Mouse (Mus musculus): ENCODE measurements at regions not wholly inside any gene's neighbourhood (a gene's known extent, or its start where the extent isn't known, plus 50 kb on each side); places are given as distances from the start of the nearest gene placed in this dataset.

DNA sequence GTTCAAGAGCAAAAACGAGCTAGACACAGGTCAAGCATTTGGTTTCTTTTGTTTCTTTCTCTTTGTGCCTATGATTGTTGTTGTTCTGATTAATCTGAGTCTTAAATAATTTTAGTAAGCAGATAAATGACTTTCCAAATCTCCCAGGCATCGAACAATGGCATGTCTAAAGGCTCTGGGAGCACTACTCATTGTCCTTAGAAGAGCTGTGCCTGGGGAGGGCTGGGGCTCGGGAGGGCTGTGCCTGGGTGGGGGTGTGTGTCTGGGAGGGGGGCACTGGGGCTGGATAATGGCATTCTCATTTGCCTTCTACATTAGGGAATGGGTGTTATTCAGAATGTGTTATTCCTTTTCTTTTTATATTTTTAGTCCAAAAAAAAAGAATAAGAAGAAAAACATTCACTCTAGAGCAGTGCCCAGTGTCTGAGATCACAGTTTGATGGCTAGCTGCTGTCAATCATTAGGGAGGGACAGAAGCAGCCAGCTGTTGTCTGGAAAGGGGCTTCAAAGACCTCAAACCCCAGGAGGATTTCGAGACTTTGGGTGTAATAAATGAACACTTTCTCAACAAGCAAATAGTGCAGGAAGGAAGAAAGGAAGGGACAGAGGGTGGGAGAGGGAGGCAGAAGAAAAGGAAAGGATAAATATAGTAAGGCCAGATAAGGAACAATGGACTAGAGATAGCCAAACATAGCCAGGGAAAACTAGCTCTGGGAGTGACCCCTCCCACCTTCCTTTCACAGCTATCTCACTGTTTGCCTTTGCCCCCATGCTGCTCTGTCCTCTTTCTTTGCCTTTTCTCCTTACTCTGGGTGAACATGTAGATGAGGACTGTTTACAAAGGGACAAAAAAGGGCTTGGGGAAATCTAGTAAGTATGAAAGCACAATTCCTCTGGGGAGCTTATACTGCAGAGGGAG, 264.2 kb upstream of the Pcsk5 start:
- 24% methylated on average over 4 of the region's 4 CpGs for WGBS (ENCODE audit: insufficient replicate concordance)
- H3K36me3 ChIP-seq (replicated peaks): no peaks in the 10 kb centered on the region
- no peaks in the 10 kb centered on the region for H3K9me3 ChIP-seq (replicated peaks)
- no peak overlapping the region for H3K27ac ChIP-seq (replicated peaks)
- H3K9ac ChIP-seq: no peak overlapping the region
- no peaks in the 10 kb centered on the region for H3K27me3 ChIP-seq
- no peaks in the 10 kb centered on the region for H3K4me1 ChIP-seq (replicated peaks)
- H3K4me3 ChIP-seq (replicated peaks): no peak overlapping the region
- no peak for ATAC-seq (ENCODE audit: insufficient read depth)
- no peak overlapping the region for H3K4me2 ChIP-seq

DNA sequence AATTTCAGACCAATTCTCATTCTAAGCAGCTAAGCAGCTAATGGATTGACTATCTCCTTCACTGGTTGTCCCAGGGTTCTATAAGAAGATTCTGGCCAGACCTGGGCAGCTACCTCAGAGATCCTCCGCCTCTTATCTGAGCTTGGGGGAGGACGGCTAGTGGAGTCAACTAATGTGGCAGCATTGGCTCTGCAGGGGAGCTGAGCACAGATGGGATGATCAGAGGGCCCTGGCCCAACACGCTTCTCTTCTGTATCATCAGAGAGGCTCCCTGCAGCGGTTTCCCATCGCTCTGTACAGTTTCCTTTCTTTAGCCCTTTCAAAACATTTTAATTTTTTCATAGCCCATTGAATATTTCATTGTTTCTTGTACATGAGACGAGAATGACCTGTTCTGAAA, 245.9 kb upstream of the Pcsk5 start:
- Histone ChIP-seq H3K36me3 (replicated peaks) (no peaks in the 10 kb centered on the region), H3K4me2 (no peak overlapping the region), H3K4me3 (replicated peaks) (no peak overlapping the region), H3K27ac (replicated peaks) (no peak overlapping the region), H3K9ac (no peak overlapping the region), H3K4me1 (replicated peaks) (no peaks in the 10 kb centered on the region), H3K27me3 (no peaks in the 10 kb centered on the region), H3K9me3 (replicated peaks) (no peaks in the 10 kb centered on the region)
- WGBS (ENCODE audit: insufficient replicate concordance): 64% methylated on average over 6 of the region's 6 CpGs
- ATAC-seq (ENCODE audit: insufficient read depth): no peak

DNA sequence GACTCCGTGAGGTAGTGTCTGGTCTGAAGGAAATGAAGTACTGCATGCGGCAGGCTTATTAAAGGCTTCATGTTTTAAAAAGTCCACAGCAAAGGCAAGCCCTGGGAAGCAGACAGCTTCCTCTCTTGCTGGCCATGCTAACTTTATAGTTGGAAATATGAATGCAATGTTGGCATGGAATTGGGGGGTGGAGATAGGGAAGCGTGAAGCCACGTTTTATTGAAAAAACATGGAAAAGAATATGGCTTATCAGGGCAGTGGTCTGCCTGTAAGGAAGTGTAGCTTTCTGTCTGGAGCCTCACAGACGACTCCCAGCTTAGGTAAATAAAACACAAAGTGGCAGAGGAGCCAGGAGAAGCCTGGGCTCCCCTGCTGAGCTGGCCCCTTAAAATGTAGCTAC, 231.5 kb upstream of the Pcsk5 start:
- Histone ChIP-seq H3K4me3 (replicated peaks) (no peak overlapping the region), H3K9me3 (replicated peaks) (no peaks in the 10 kb centered on the region), H3K27ac (replicated peaks) (no peak overlapping the region), H3K27me3 (no peaks in the 10 kb centered on the region), H3K4me2 (no peak overlapping the region), H3K36me3 (replicated peaks) (no peaks in the 10 kb centered on the region), H3K9ac (no peak overlapping the region), H3K4me1 (replicated peaks) (no peaks in the 10 kb centered on the region)
- ATAC-seq (ENCODE audit: insufficient read depth): no peak
- WGBS (ENCODE audit: insufficient replicate concordance): 34% methylated on average over 5 of the region's 5 CpGs

DNA sequence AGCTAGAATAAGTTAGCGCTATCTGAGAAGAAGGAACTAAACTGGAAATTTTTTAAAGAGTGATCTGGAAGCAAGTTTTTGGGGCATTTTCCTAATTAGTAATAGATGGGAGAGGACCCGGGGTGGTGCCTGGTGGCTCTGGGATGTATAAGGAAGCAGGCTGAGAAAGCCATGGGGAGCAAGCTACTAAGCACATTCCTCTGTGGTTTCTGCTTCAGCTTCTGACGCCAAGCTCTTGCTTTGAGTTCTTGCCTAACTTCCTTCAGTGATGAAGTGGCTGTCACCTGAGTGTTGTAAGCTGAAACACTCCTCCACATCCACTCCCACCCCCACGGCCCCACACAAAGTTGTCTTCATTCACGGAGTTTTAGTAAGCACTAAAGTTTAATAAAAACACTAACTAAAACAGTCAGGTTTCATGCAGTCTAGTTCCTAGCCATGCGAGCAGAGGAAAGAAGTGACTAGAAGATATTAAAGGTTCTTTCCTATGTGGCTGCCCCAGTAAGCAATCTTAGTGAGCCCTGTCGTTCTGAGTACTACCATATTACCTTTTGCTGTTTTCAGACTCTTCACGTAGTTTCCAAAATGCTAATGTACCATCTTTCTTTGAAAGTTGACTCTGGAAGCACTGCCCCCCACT, 230.5 kb upstream of the Pcsk5 start:
- no peak overlapping the region for H3K27ac ChIP-seq (replicated peaks)
- no peaks in the 10 kb centered on the region for H3K36me3 ChIP-seq (replicated peaks)
- no peak for ATAC-seq (ENCODE audit: insufficient read depth)
- H3K9me3 ChIP-seq (replicated peaks): no peaks in the 10 kb centered on the region
- no peaks in the 10 kb centered on the region for H3K4me1 ChIP-seq (replicated peaks)
- no peaks in the 10 kb centered on the region for H3K27me3 ChIP-seq
- no peak overlapping the region for H3K9ac ChIP-seq
- H3K4me3 ChIP-seq (replicated peaks): no peak overlapping the region
- WGBS (ENCODE audit: insufficient replicate concordance): 45% methylated on average over 8 of the region's 8 CpGs
- H3K4me2 ChIP-seq: no peak overlapping the region

DNA sequence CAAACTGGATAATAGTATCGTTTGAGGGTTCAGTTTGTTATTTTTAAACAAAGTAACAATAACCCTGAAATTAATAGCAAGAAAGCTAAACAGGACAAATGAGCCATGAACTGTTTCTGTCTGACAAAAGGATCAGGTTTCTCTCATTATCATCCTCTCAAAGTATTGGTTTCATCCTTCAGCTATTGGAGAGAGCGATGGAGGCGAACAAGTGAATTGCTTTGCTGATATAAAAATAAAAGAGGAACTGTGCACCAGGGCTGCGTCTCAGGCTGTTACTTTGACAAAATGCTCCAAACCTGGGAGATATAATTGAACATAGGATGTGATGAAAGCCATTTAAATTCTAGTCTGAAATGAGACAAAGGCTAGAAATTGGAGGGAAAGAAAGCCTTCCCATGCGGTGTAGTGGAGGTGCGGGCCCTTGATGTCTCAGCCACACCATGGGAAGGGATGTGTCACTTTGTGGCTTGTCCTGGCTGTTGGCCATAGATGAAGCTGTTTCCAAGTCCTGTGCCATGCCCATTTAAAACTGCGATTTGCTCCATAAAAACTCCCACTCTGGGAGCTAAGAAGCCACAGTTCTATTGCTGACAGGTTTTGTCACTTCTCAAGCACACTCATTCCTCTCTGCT, 219.9 kb upstream of the Pcsk5 start:
- Histone ChIP-seq H3K36me3 (replicated peaks) (no peaks in the 10 kb centered on the region), H3K27me3 (no peaks in the 10 kb centered on the region), H3K9ac (no peak overlapping the region), H3K4me3 (replicated peaks) (no peak overlapping the region), H3K4me2 (no peak overlapping the region), H3K27ac (replicated peaks) (no peak overlapping the region), H3K9me3 (replicated peaks) (no peaks in the 10 kb centered on the region), H3K4me1 (replicated peaks) (no peaks in the 10 kb centered on the region)
- no peak for ATAC-seq (ENCODE audit: insufficient read depth)
- 73% methylated on average over 7 of the region's 7 CpGs for WGBS (ENCODE audit: insufficient replicate concordance)

DNA sequence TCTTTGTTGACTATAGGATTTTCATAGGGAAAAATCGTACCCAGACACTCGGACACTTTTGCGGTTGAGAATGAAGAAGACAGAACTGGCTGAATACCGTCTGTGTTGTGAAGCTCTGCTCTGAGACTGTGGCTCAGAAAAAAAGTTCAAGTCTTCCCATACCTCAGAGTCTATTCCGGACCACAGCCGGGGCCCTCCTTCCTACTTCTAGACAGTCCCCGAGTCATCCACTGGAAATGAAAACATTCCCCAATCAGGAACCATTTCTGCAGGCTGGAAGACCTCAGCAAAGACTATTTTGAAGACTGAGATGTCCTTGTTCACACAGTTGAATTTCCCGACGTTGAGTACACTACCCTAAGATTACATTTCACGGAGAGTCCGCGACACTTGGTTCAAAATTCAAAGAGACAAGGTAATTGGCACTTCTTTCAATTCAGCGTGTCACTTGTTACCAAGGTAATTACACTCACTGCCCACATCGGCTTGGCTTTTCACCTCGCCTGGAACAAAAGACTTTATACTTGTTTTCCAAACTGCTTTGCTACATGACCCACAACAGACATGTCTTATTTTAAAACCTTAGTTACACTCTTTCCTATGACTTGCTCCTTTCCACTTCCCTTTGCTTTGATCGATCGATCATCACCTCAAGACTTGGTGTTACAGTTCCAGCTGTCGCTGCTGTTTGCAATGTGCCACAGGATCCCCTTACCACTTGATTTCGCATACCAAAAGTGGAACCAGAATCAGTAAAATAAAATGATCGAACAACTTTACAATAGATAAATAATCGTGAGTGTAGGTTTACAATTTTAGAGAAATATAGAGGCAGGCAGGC, 219.2 kb upstream of the Pcsk5 start:
- H3K9ac ChIP-seq: no peak overlapping the region
- no peak overlapping the region for H3K4me2 ChIP-seq
- no peak overlapping the region for H3K27ac ChIP-seq (replicated peaks)
- no peaks in the 10 kb centered on the region for H3K9me3 ChIP-seq (replicated peaks)
- no peaks in the 10 kb centered on the region for H3K4me1 ChIP-seq (replicated peaks)
- H3K4me3 ChIP-seq (replicated peaks): no peak overlapping the region
- no peaks in the 10 kb centered on the region for H3K27me3 ChIP-seq
- no peaks in the 10 kb centered on the region for H3K36me3 ChIP-seq (replicated peaks)
- no peak for ATAC-seq (ENCODE audit: insufficient read depth)
- WGBS (ENCODE audit: insufficient replicate concordance): 73% methylated on average over 21 of the region's 21 CpGs

DNA sequence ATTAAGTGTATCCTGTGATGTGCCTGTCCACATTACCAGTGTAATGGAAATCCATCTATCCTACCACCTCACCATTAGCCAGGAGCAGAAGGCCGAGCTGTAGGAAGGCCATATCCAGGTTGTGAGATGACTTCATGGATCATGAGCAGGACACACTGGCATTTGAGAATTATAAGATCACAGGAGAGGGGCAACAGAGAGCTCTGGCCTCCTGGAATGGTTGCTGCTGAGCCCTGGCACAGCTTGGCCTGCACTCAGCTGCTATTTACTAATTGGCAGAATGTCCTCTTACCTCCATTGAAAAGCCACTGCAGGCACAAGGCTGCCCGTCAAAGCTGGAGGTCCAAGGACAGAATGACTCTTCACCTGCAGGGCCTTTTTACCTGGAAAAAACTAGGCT, 212.9 kb upstream of the Pcsk5 start:
- no peaks in the 10 kb centered on the region for H3K9me3 ChIP-seq (replicated peaks)
- no peak overlapping the region for H3K4me3 ChIP-seq (replicated peaks)
- H3K4me2 ChIP-seq: no peak overlapping the region
- H3K9ac ChIP-seq: no peak overlapping the region
- no peaks in the 10 kb centered on the region for H3K27me3 ChIP-seq
- ATAC-seq (ENCODE audit: insufficient read depth): no peak
- no peaks in the 10 kb centered on the region for H3K36me3 ChIP-seq (replicated peaks)
- 54% methylated on average over 2 of the region's 2 CpGs for WGBS (ENCODE audit: insufficient replicate concordance)
- no peaks in the 10 kb centered on the region for H3K4me1 ChIP-seq (replicated peaks)
- H3K27ac ChIP-seq (replicated peaks): no peak overlapping the region

DNA sequence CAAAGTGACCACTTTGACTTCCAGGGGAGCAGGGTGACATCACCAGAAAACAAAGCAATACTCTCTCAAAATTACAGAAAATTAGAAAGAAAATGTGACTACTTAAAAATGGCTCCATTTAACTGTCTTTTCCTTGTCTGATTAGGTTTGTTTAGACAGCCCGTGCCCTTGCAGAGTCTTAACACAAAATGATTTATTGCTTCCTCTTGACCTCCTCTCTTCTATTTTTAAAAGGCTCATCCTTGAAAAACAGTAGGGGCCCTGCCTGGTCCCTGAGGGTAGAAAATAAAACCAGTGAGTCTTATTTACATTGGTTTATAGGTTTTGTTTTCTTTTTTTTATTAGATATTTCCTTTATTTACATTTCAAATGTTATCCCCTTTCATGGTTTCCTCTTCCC, 196.8 kb upstream of the Pcsk5 start:
- 27% methylated on average over 1 of the region's 1 CpGs for WGBS (ENCODE audit: insufficient replicate concordance)
- no peak overlapping the region for H3K27ac ChIP-seq (replicated peaks)
- no peak overlapping the region for H3K4me3 ChIP-seq (replicated peaks)
- ATAC-seq (ENCODE audit: insufficient read depth): no peak
- H3K36me3 ChIP-seq (replicated peaks): no peaks in the 10 kb centered on the region
- H3K4me1 ChIP-seq (replicated peaks): no peaks in the 10 kb centered on the region
- H3K9me3 ChIP-seq (replicated peaks): no peaks in the 10 kb centered on the region
- no peak overlapping the region for H3K4me2 ChIP-seq
- H3K9ac ChIP-seq: no peak overlapping the region
- H3K27me3 ChIP-seq: no peaks in the 10 kb centered on the region

DNA sequence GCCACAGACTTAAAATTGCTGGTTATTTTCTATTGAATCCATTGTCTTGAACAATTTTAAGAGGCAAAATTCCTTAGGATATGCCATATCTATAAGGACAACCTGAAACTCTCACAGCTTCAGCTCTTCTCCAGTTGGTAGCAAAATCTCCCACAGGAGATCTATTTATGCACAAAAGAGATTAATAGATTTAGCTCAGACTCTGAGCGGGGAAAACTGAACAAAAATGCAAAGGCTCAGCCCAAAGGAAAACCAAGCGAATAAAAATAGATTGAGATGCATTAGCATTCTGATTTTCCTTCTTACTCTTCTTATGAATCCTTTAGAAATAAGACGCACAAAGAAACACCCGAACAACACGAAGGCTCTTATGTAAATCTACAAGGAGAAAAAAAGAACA, 196.2 kb upstream of the Pcsk5 start:
- Histone ChIP-seq H3K27ac (replicated peaks) (no peak overlapping the region), H3K4me3 (replicated peaks) (no peak overlapping the region), H3K36me3 (replicated peaks) (no peaks in the 10 kb centered on the region), H3K4me1 (replicated peaks) (no peaks in the 10 kb centered on the region), H3K9ac (no peak overlapping the region), H3K4me2 (no peak overlapping the region), H3K9me3 (replicated peaks) (no peaks in the 10 kb centered on the region), H3K27me3 (no peaks in the 10 kb centered on the region)
- 68% methylated on average over 5 of the region's 5 CpGs for WGBS (ENCODE audit: insufficient replicate concordance)
- no peak for ATAC-seq (ENCODE audit: insufficient read depth)

DNA sequence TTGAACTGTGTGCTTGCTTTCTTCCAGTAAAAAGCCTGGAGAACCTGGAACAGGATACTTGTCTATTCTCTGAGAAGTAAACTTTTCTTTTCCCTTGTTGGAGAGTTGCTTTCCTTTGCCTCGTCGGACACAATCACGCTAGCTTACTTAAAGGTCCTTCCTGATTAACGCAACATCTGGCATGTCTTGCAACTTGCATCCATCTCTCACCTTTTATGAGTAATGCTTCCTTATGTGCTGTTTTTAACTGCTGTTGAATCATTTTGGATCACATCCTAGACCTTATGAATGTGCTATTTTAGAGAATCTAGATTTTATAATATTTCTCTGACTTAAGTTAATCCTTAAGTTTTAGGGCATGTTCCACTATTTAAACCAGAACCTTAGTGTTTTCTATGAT, 188.4 kb upstream of the Pcsk5 start:
- H3K4me2 ChIP-seq: no peak overlapping the region
- H3K4me1 ChIP-seq (replicated peaks): no peaks in the 10 kb centered on the region
- no peaks in the 10 kb centered on the region for H3K36me3 ChIP-seq (replicated peaks)
- H3K9ac ChIP-seq: no peak overlapping the region
- no peak for ATAC-seq (ENCODE audit: insufficient read depth)
- H3K27ac ChIP-seq (replicated peaks): no peak overlapping the region
- no peak overlapping the region for H3K4me3 ChIP-seq (replicated peaks)
- H3K9me3 ChIP-seq (replicated peaks): no peaks in the 10 kb centered on the region
- H3K27me3 ChIP-seq: no peaks in the 10 kb centered on the region
- WGBS (ENCODE audit: insufficient replicate concordance): 79% methylated on average over 4 of the region's 4 CpGs

DNA sequence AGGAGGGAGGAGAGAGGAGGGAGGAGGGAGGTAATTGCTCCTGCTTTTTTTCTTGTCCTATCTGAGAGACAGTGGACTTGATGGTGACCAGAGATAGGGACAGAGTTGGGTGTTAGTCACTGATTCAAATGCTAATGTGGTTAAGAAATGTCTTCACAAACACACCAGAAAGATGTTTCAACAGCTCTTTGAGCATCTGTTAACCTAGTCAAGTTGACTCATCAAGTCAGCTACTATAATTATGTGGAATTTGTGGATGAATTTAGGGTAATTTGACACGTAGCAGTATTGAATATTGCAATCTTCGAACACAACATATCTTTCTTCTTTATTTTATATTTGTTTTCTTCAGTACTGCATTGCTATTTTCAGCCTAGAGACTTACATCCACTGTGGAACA, 182.9 kb upstream of the Pcsk5 start:
- Histone ChIP-seq H3K9me3 (replicated peaks) (no peaks in the 10 kb centered on the region), H3K36me3 (replicated peaks) (no peaks in the 10 kb centered on the region), H3K4me1 (replicated peaks) (no peaks in the 10 kb centered on the region), H3K4me2 (no peak overlapping the region), H3K9ac (no peak overlapping the region), H3K27me3 (no peaks in the 10 kb centered on the region), H3K4me3 (replicated peaks) (no peak overlapping the region), H3K27ac (replicated peaks) (no peak overlapping the region)
- ATAC-seq (ENCODE audit: insufficient read depth): no peak
- WGBS (ENCODE audit: insufficient replicate concordance): 43% methylated on average over 2 of the region's 2 CpGs

Measured in liver, embryonic 15.5 days (tissue).